Mouse (Mus musculus) hindbrain, embryonic 13.5 days (tissue): ENCODE data around the gene Scgb1a1. TPM values are rescaled to one million over a fixed set of nuclear protein-coding genes. Genes with fewer than 3 reads are reported as not detected.

ENCODE experiments used
- ATAC-seq: fragments of 200-750 bp; cut with Nextera tagmentation; 2 replicates; pipeline ENCODE4 v1.8.0; 2017; ENCODE audit warnings: moderate TSS enrichment; ENCODE audit not compliant: low FRiP score
- H3K27ac ChIP-seq: fragments of 300-500 bp; sonication (generic); 2 replicates; pipeline ENCODE4 v1.5.1; 2015; ENCODE audit warnings: inconsistent platforms, mild to moderate bottlenecking, moderate library complexity
- H3K27me3 ChIP-seq: fragments of 300-500 bp; sonication (generic); 2 replicates; pipeline ENCODE4 v1.6.1; 2015; ENCODE audit warnings: mild to moderate bottlenecking, inconsistent platforms
- H3K36me3 ChIP-seq: fragments of 300-500 bp; sonication (generic); 2 replicates; pipeline ENCODE4 v1.6.1; 2015; ENCODE audit warnings: mild to moderate bottlenecking, inconsistent platforms
- H3K4me1 ChIP-seq: fragments of 300-500 bp; sonication (generic); replicated peaks from 2 replicates; pipeline ENCODE4 v1.6.1; 2015; ENCODE audit warnings: inconsistent platforms
- H3K4me2 ChIP-seq: fragments of 300-500 bp; sonication (generic); 2 replicates; pipeline ENCODE4 v1.6.1; 2015; ENCODE audit warnings: inconsistent platforms, mild to moderate bottlenecking, moderate library complexity
- H3K4me3 ChIP-seq: fragments of 300-500 bp; sonication (generic); 2 replicates; pipeline ENCODE4 v1.5.1; 2015; ENCODE audit warnings: mild to moderate bottlenecking, inconsistent platforms
- H3K9ac ChIP-seq: fragments of 300-500 bp; sonication (generic); 2 replicates; pipeline ENCODE4 v1.6.1; 2015; ENCODE audit warnings: mild to moderate bottlenecking, inconsistent platforms
- H3K9me3 ChIP-seq: fragments of 300-500 bp; sonication (generic); 2 replicates; pipeline ENCODE4 v1.6.1; 2016; ENCODE audit warnings: inconsistent platforms
- WGBS: fragments of 180-500 bp; shearing (Covaris S2); methylation state at CpG from one replicate; pipeline ENCODE4 v1.1.7; 2015; 5-methylcytosine and 5-hydroxymethylcytosine counted together
- polyA plus RNA-seq: library from polyadenylated mRNA; unstranded; fragments of >200 nt; fragmentation: Nextera tagmentation; extraction: Ambion mirVana; gene quantifications from 2 replicates; pipeline ENCODE4 v1.2.1, GENCODE M21; 2015

The Scgb1a1 gene
- polyA plus RNA-seq, 1 experiment from 2014 or later: not detected

GRCm38 (mm10) chr19:9112043-9112442 is 24.3 kb upstream of the Scgb1a1 start:
- H3K27ac ChIP-seq: no peak overlapping the region
- no peaks in the 10 kb centered on the region for H3K9me3 ChIP-seq
- no peaks in the 10 kb centered on the region for H3K4me1 ChIP-seq
- H3K27me3 ChIP-seq: no peaks in the 10 kb centered on the region
- WGBS: 80% methylated on average over 8 of the region's 8 CpGs
- peaks cover 31% of the 10 kb centered on the region for H3K36me3 ChIP-seq
- no peak overlapping the region for H3K4me3 ChIP-seq
- no peak overlapping the region for H3K4me2 ChIP-seq
- H3K9ac ChIP-seq: no peak overlapping the region
- no peak for ATAC-seq

GRCm38 (mm10) chr19:9110182-9110869 is 22.6 kb upstream of the Scgb1a1 start:
- no peak overlapping the region for H3K9ac ChIP-seq
- H3K27ac ChIP-seq: no peak overlapping the region
- no peak overlapping the region for H3K4me2 ChIP-seq
- 63% methylated on average over 4 of the region's 4 CpGs for WGBS
- no peaks in the 10 kb centered on the region for H3K9me3 ChIP-seq
- H3K27me3 ChIP-seq: no peaks in the 10 kb centered on the region
- H3K36me3 ChIP-seq: peaks cover 21% of the 10 kb centered on the region
- no peak overlapping the region for H3K4me3 ChIP-seq
- no peaks in the 10 kb centered on the region for H3K4me1 ChIP-seq
- ATAC-seq: peak; percentile 90

- Histone ChIP-seq H3K27ac (no peak overlapping the region), H3K9ac (no peak overlapping the region), H3K27me3 (no peaks in the 10 kb centered on the region), H3K4me2 (no peak overlapping the region), H3K4me1 (no peaks in the 10 kb centered on the region), H3K9me3 (no peaks in the 10 kb centered on the region), H3K36me3 (peaks cover 16% of the 10 kb centered on the region), H3K4me3 (no peak overlapping the region)
- 93% methylated on average over 1 of the region's 1 CpGs for WGBS
- ATAC-seq: no peak
Measured at GRCm38 (mm10) chr19:9108536-9108935, 20.8 kb upstream of the Scgb1a1 start.

DNA sequence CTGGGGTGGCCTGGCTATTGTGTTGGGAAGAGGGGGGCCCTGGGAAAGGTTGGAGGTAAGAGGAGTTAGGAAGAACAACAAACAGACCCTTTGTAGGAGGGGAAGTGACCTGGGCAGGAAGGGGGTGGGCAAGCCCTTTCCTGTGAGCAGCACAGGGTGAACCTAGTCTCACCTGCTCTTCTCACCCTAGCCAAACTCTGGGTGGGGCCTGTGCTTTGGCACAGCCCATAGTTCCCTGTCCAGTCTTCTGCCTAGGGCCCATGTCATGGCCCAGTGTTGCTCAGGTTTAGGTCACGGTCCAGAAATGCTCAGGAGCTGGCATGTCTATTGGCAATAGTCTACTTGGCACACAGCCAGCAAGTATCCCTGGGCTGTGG is 19.6 kb upstream of the Scgb1a1 start:
- WGBS: 86% methylated on average over 1 of the region's 1 CpGs
- H3K36me3 ChIP-seq: peaks cover 4% of the 10 kb centered on the region
- no peak overlapping the region for H3K4me2 ChIP-seq
- no peak overlapping the region for H3K27ac ChIP-seq
- no peak overlapping the region for H3K9ac ChIP-seq
- 0 out of 2 replicates have a peak, but pooled peaks have one; percentile 43 for ATAC-seq
- H3K4me1 ChIP-seq: no peaks in the 10 kb centered on the region
- no peaks in the 10 kb centered on the region for H3K27me3 ChIP-seq
- H3K4me3 ChIP-seq: no peak overlapping the region
- H3K9me3 ChIP-seq: no peaks in the 10 kb centered on the region

DNA sequence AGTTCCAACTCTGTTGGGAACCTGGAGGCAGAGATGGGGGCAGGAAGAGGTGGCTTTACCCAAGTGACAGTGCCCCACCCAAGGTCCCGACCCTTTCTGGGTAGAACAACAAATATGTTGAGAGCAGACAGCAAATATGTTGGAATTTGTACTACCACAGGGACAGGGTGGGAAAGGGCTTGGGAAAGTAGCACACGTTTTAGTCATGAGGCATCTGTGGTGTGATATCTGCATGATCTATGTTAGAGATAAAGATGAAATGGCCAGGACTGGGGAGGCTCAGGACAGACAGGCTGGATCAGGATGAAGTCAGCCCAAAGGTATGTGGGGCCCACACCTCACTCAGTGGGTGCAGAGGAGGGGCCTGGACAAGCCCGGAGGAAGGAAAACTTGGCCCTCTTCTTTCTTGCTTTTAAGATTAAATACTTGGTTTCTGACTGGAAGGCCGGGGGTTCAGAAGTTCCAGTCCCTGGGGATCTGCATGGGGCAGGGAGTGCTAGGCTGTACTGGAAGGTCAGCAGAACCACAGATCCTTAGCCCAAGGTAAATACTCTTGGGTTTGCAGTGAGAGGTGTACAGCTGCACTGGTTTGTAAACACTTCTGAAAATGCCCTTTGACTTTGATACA is 19.1 kb upstream of the Scgb1a1 start:
- no peak overlapping the region for H3K27ac ChIP-seq
- no peak overlapping the region for H3K4me3 ChIP-seq
- no peaks in the 10 kb centered on the region for H3K4me1 ChIP-seq
- H3K9ac ChIP-seq: no peak overlapping the region
- H3K9me3 ChIP-seq: no peaks in the 10 kb centered on the region
- ATAC-seq: no peak
- WGBS: 61% methylated on average over 4 of the region's 4 CpGs
- H3K36me3 ChIP-seq: no peaks in the 10 kb centered on the region
- no peak overlapping the region for H3K4me2 ChIP-seq
- no peaks in the 10 kb centered on the region for H3K27me3 ChIP-seq

- no peak for ATAC-seq
- H3K9me3 ChIP-seq: no peaks in the 10 kb centered on the region
- H3K4me1 ChIP-seq: no peaks in the 10 kb centered on the region
- H3K27me3 ChIP-seq: no peaks in the 10 kb centered on the region
- 78% methylated on average over 5 of the region's 5 CpGs for WGBS
- H3K36me3 ChIP-seq: no peaks in the 10 kb centered on the region
- H3K4me3 ChIP-seq: no peak overlapping the region
- no peak overlapping the region for H3K9ac ChIP-seq
- no peak overlapping the region for H3K4me2 ChIP-seq
- no peak overlapping the region for H3K27ac ChIP-seq
Measured at GRCm38 (mm10) chr19:9106096-9106495, 18.3 kb upstream of the Scgb1a1 start.

GRCm38 (mm10) chr19:9105101-9105685 is 17.4 kb upstream of the Scgb1a1 start:
- no peak for ATAC-seq
- Histone ChIP-seq H3K4me3 (no peak overlapping the region), H3K27ac (no peak overlapping the region), H3K4me1 (no peaks in the 10 kb centered on the region), H3K4me2 (no peak overlapping the region), H3K9me3 (no peaks in the 10 kb centered on the region), H3K9ac (no peak overlapping the region), H3K36me3 (no peaks in the 10 kb centered on the region), H3K27me3 (no peaks in the 10 kb centered on the region)
- WGBS: 74% methylated on average over 3 of the region's 3 CpGs

GRCm38 (mm10) chr19:9103986-9104385 is 16.2 kb upstream of the Scgb1a1 start:
- no peak overlapping the region for H3K4me3 ChIP-seq
- no peak overlapping the region for H3K27ac ChIP-seq
- no peaks in the 10 kb centered on the region for H3K27me3 ChIP-seq
- no peak overlapping the region for H3K4me2 ChIP-seq
- H3K9me3 ChIP-seq: no peaks in the 10 kb centered on the region
- ATAC-seq: no peak
- H3K9ac ChIP-seq: no peak overlapping the region
- no peaks in the 10 kb centered on the region for H3K36me3 ChIP-seq
- H3K4me1 ChIP-seq: no peaks in the 10 kb centered on the region
- WGBS: 86% methylated on average over 4 of the region's 4 CpGs

GRCm38 (mm10) chr19:9101062-9101457 is 13.3 kb upstream of the Scgb1a1 start:
- H3K27ac ChIP-seq: no peak overlapping the region
- H3K9me3 ChIP-seq: no peaks in the 10 kb centered on the region
- H3K4me2 ChIP-seq: no peak overlapping the region
- H3K4me1 ChIP-seq: no peaks in the 10 kb centered on the region
- no peaks in the 10 kb centered on the region for H3K27me3 ChIP-seq
- no peak for ATAC-seq
- 87% methylated on average over 2 of the region's 2 CpGs for whole genome bisulfite sequencing
- H3K36me3 ChIP-seq: no peaks in the 10 kb centered on the region
- no peak overlapping the region for H3K9ac ChIP-seq
- no peak overlapping the region for H3K4me3 ChIP-seq

DNA sequence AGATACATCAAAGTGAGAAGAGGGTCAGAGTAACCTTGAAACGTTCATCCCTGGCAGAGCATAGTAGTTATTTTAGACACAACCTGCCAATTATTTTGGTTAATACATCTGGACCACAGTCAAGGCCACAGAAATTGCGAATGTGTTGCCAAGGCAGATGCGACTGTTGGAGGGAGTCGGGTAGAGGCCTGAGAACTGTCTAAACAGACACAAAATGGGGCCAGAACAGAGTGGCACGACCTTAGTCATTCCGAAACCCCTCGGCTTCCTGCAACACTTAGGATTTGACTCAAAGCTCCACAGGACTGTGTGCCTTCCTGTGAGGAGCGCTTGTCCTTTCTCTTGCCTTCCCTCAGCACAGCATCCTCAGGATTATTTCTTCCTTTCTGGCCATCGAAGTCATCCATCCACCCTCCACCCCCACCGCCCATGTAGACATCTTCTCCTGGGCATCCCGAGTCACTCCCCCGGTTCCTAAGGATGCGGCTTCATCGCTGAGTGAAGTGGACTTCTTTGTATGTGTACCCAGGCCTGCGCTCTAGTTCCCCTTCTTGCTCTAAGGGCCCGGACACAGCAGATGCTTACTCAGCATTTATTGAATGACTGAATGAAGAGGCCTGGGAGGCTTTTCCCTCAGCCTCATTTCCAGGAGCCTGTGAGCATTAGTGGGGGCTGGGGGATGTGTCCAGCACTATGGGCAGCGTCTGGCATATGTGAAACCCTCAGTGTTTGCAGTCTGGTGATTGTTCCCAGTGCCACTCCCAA is 12.7 kb upstream of the Scgb1a1 start:
- Histone ChIP-seq H3K27me3 (no peaks in the 10 kb centered on the region), H3K4me3 (no peak overlapping the region), H3K4me2 (no peak overlapping the region), H3K9ac (peak overlapping the region; percentile 49; the same call in 1 of the 2 replicates), H3K27ac (no peak overlapping the region), H3K36me3 (no peaks in the 10 kb centered on the region), H3K4me1 (no peaks in the 10 kb centered on the region), H3K9me3 (no peaks in the 10 kb centered on the region)
- no peak for ATAC-seq
- 85% methylated on average over 17 of the region's 17 CpGs for WGBS

DNA sequence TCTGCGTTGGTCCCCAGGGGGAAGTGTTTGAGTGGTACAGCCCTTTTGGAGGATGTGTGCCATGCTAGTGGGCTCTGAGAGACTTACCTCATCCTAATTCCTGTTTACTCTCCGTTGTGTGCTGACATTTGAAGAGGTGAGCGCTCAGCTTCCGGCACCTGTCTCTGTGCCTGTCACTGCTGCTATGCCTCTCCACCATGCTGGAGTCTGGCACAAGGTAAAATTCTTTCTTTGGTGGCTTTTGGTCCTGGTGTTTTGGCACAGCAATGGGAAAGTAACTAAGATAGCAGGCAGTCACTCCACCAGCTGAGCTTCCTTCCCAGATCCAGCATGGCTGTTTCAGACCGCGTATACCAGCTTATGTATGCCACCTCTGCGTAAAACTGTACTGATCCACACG is 12.0 kb upstream of the Scgb1a1 start:
- H3K27ac ChIP-seq: no peak overlapping the region

GRCm38 (mm10) chr19:9097441-9097840 is 9.7 kb upstream of the Scgb1a1 start:
- Histone ChIP-seq H3K9ac (no peak overlapping the region), H3K4me2 (no peak overlapping the region), H3K4me1 (no peaks in the 10 kb centered on the region), H3K36me3 (no peaks in the 10 kb centered on the region), H3K27me3 (no peaks in the 10 kb centered on the region), H3K9me3 (no peaks in the 10 kb centered on the region), H3K4me3 (no peak overlapping the region), H3K27ac (no peak overlapping the region)
- ATAC-seq: no peak
- WGBS: 79% methylated on average over 13 of the region's 13 CpGs

More for the DNA sequence above, 12.0 kb upstream of the Scgb1a1 start:
- no peak overlapping the region for H3K9ac ChIP-seq
- no peaks in the 10 kb centered on the region for H3K9me3 ChIP-seq
- no peaks in the 10 kb centered on the region for H3K36me3 ChIP-seq
- no peaks in the 10 kb centered on the region for H3K27me3 ChIP-seq
- H3K4me3 ChIP-seq: no peak overlapping the region
- H3K4me2 ChIP-seq: no peak overlapping the region
- 89% methylated on average over 8 of the region's 8 CpGs for WGBS
- ATAC-seq: no peak
- no peaks in the 10 kb centered on the region for H3K4me1 ChIP-seq
